Mouse (Mus musculus): ENCODE data around the gene Shbg. TPM values are rescaled to one million over a fixed set of nuclear protein-coding genes. Genes with fewer than 3 reads are reported as not detected.
"Not testable (repeated sequence)": the region's sequence is repeated elsewhere in the genome, so short reads cannot be mapped to it uniquely, and the experiment has no call there.

The Shbg gene
- polyA plus RNA-seq, 1 experiment from 2014 or later, result 0.82 TPM

DNA sequence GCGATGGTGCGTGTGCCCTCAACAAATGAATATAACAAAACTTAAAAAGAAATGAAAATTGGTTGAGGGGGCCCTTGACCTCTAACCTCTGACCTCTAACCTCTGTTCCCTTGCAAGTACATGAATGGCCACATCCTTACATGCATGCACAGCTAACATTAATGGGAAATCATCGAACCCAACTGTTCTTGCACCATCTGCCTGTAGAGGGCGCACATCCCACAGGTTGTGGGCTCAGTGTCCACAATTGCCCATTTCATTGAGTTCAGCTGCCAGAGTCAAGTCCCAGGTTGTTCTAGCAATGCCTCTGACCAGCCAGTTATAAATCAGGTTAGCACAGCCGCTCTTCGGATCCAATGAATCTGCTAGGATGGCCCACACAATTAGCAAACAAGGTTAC is 10.6 kb upstream of the Shbg start:
- no peaks in the 10 kb centered on the region for H3K36me3 ChIP-seq
- no peaks in the 10 kb centered on the region for H3K27me3 ChIP-seq (replicated peaks)
- H3K4me3 ChIP-seq, result no peak overlapping the region
- WGBS, result 37% methylated on average over 6 of the region's 6 CpGs
- no peak overlapping the region for H3K4me2 ChIP-seq
- no peak for ATAC-seq (ENCODE audit: insufficient number of reproducible peaks, low FRiP score)
- no peak overlapping the region for H3K9ac ChIP-seq
- no peak overlapping the region for H3K27ac ChIP-seq (ENCODE audit: poor library complexity, severe bottlenecking)
- 0 out of 2 replicates have a peak, but pooled peaks cover 3% of the 10 kb centered on the region for H3K4me1 ChIP-seq (replicated peaks)
- no peaks in the 10 kb centered on the region for H3K9me3 ChIP-seq (replicated peaks)

DNA sequence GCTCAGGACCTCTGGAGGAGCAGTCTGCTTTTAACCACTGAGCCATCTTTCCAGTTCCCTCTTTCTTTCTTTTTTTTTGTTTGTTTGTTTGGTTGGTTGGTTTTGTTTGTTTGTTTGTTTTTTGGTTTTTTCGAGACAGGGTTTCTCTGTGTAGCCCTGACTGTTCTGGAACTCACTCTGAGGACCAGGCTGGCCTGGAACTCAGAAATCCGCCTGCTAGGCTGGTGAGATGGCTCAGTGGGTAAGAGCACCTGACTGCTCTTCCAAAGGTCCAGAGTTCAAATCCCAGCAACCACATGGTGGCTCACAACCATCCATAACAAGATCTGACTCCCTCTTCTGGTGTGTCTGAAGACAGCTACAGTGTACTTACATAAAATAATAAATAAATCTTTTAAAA is 6.6 kb upstream of the Shbg start:
- H3K27me3 ChIP-seq (replicated peaks); H3K4me3 ChIP-seq; H3K4me2 ChIP-seq; H3K9ac ChIP-seq; ATAC-seq (ENCODE audit: insufficient number of reproducible peaks, low FRiP score); H3K9me3 ChIP-seq (replicated peaks); H3K36me3 ChIP-seq; H3K27ac ChIP-seq (ENCODE audit: poor library complexity, severe bottlenecking): not testable (repeated sequence)
- 77% methylated on average over 2 of the region's 2 CpGs for WGBS
- H3K4me1 ChIP-seq (replicated peaks), result peaks cover 15% of the 10 kb centered on the region

- H3K4me2 ChIP-seq, result peak overlapping the region; percentile 86
Observed at GRCm38 (mm10) chr11:69623006-69623405, 5.3 kb upstream of the Shbg start.

GRCm38 (mm10) chr11:69622406-69622805 is 4.7 kb upstream of the Shbg start:
- peak overlapping the region; percentile 86 for H3K4me2 ChIP-seq
- 0 out of 2 replicates have a peak, but pooled peaks cover 5% of the 10 kb centered on the region for H3K27me3 ChIP-seq (replicated peaks)
- peak overlapping the region; percentile 59; the same call in 1 of the 2 replicates for H3K27ac ChIP-seq (ENCODE audit: poor library complexity, severe bottlenecking)
- no peaks in the 10 kb centered on the region for H3K36me3 ChIP-seq
- peak overlapping the region; percentile 64 for H3K4me3 ChIP-seq
- peak overlapping the region; percentile 81 for H3K9ac ChIP-seq
- peaks cover 17% of the 10 kb centered on the region for H3K4me1 ChIP-seq (replicated peaks)
- WGBS, result 37% methylated on average over 6 of the region's 6 CpGs
- ATAC-seq (ENCODE audit: insufficient number of reproducible peaks, low FRiP score), result no peak; the same call in 1 of the 2 replicates
- no peaks in the 10 kb centered on the region for H3K9me3 ChIP-seq (replicated peaks)

More at GRCm38 (mm10) chr11:69623006-69623405, 5.3 kb upstream of the Shbg start:
- H3K36me3 ChIP-seq, result no peaks in the 10 kb centered on the region
- no peak overlapping the region for H3K9ac ChIP-seq
- no peak overlapping the region for H3K27ac ChIP-seq (ENCODE audit: poor library complexity, severe bottlenecking)
- no peaks in the 10 kb centered on the region for H3K27me3 ChIP-seq (replicated peaks)
- H3K9me3 ChIP-seq (replicated peaks), result no peaks in the 10 kb centered on the region
- no peak for ATAC-seq (ENCODE audit: insufficient number of reproducible peaks, low FRiP score)
- WGBS, result 78% methylated on average over 4 of the region's 4 CpGs
- H3K4me1 ChIP-seq (replicated peaks), result peaks cover 13% of the 10 kb centered on the region
- H3K4me3 ChIP-seq, result peak overlapping the region; percentile 64; the same call in 1 of the 2 replicates

DNA sequence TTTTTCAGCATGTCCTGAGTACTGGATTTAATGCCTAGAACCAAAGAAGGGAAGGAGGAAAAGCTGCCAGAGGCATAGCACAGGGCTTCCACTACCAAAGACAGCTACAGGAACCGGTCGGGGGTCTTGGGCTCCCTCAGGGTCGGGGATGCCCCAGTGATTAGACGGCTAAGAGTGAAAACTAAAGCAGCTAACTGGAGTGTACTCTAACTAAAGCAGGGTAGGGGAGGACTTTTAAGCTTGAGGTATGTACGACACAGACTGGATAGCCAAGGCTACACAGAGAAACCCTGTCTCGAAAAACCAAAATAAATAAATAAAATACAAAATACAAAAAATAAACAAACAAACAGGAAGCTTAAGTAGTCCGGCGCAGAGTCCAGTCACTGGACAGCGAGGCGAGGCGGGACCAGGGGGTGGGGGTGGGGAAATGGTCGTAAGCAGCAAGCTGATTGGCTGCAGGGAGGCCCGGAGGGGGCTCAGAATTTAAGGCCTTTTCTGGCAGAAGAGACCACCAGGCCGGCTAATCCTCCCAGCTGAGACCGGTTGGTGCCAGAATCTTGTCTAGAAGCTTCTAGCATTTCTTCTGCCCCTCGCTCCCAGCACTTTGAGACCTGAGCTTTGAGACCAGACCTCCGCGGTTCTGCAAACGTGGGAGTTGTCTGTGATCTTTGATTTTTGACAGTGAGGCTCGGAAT is 4.0 kb upstream of the Shbg start, which contains the start of gene Sat2:
Gene Sat2, plus strand, starts transcription at position 454 of the 698 bp plus-strand sequence.
- Histone ChIP-seq H3K36me3 (no peaks in the 10 kb centered on the region), H3K27me3 (replicated peaks) (0 out of 2 replicates have a peak, but pooled peaks cover 5% of the 10 kb centered on the region), H3K4me1 (replicated peaks) (peaks cover 17% of the 10 kb centered on the region), H3K4me3 (peak within 1 kb of the TSS; percentile 64), H3K27ac (ENCODE audit: poor library complexity, severe bottlenecking) (peak within 1 kb of the TSS; percentile 59; the same call in 1 of the 2 replicates), H3K9me3 (replicated peaks) (no peaks in the 10 kb centered on the region), H3K9ac (peak within 1 kb of the TSS; percentile 81), H3K4me2 (peak within 1 kb of the TSS; percentile 86)
- WGBS, result 2% methylated on average over 20 of the region's 20 CpGs
- ATAC-seq (ENCODE audit: insufficient number of reproducible peaks, low FRiP score), result peak; percentile 84

DNA sequence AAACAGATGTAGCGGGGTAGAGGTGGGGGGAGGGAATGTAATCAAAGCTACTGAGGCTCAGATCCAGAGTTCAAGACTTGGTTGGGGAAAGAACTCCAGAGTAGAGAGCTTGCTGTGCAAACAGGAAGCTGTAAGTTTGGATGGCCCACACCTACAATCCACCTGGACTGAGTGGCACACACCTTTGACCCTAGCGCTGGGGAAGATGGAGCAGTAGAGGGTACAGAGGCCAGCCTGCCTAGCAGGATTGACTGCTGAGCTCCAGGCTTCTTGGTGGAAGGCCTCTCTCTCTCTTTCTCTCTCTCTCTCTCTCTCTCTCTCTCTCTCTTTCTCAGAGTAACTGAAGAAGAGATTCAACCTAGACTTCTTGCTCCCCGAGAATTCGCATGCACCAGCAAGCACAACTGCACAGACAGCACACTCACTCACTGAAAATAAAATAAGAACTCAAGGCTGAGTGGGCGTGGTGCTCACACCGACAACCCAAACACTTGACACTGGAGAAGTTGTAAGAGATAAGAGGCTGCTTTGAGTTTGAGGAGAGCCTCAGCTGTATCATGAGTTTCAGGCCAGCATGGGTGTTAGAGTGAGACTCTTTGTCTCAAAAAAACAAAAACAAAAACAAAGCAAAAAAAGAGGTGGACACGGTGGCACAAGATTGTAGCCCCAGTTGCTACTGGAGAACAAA is 2.8 kb upstream of the Shbg start:
- WGBS, result 56% methylated on average over 7 of the region's 7 CpGs
- H3K36me3 ChIP-seq, result no peaks in the 10 kb centered on the region
- peak; percentile 43; the same call in 1 of the 2 replicates for ATAC-seq (ENCODE audit: insufficient number of reproducible peaks, low FRiP score)
- H3K27me3 ChIP-seq (replicated peaks), result 0 out of 2 replicates have a peak, but pooled peaks cover 9% of the 10 kb centered on the region
- H3K4me2 ChIP-seq, result no peak overlapping the region
- H3K27ac ChIP-seq (ENCODE audit: poor library complexity, severe bottlenecking), result no peak overlapping the region
- H3K4me3 ChIP-seq, result no peak overlapping the region
- H3K9me3 ChIP-seq (replicated peaks), result no peaks in the 10 kb centered on the region
- H3K4me1 ChIP-seq (replicated peaks), result peaks cover 17% of the 10 kb centered on the region
- no peak overlapping the region for H3K9ac ChIP-seq

GRCm38 (mm10) chr11:69616781-69617180 is 924 bp downstream of the Shbg start:
- Histone ChIP-seq H3K9ac (peak overlapping the region; percentile 38; the same call in 1 of the 2 replicates), H3K9me3 (replicated peaks) (no peaks in the 10 kb centered on the region), H3K36me3 (no peaks in the 10 kb centered on the region), H3K4me1 (replicated peaks) (peaks cover 18% of the 10 kb centered on the region), H3K27me3 (replicated peaks) (0 out of 2 replicates have a peak, but pooled peaks cover 11% of the 10 kb centered on the region), H3K4me3 (no peak overlapping the region), H3K27ac (ENCODE audit: poor library complexity, severe bottlenecking) (no peak overlapping the region), H3K4me2 (no peak overlapping the region)
- no peak for ATAC-seq (ENCODE audit: insufficient number of reproducible peaks, low FRiP score)
- 40% methylated on average over 10 of the region's 10 CpGs for WGBS

DNA sequence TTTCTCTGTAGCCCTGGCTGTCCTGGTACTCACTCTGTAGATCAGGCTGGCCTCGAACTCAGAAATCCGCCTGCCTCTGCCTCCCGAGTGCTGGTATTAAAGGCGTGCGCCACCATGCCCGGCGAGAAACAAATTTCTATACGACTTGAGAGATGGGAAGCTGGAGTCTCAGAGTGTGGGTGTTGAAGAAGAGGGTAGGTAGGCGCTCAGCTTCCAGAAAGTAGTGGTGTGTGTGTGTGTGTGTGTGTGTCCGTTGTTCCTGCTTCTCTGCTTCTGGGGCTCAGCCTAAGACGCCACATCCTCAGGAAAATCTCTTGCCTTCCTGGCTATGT is 3.5 kb downstream of the Shbg start:
- not testable (repeated sequence) for H3K27ac ChIP-seq (ENCODE audit: poor library complexity, severe bottlenecking); H3K36me3 ChIP-seq; H3K9me3 ChIP-seq (replicated peaks); H3K9ac ChIP-seq; ATAC-seq (ENCODE audit: insufficient number of reproducible peaks, low FRiP score)
- Histone ChIP-seq H3K4me1 (replicated peaks) (peaks cover 11% of the 10 kb centered on the region), H3K4me2 (peak overlapping the region; percentile 56), H3K27me3 (replicated peaks) (0 out of 2 replicates have a peak, but pooled peaks cover 11% of the 10 kb centered on the region), H3K4me3 (0 out of 2 replicates have a peak overlapping the region, but pooled peaks have one; percentile 14)
- WGBS, result 47% methylated on average over 11 of the region's 11 CpGs

GRCm38 (mm10) chr11:69613553-69614256 is 4.0 kb downstream of the Shbg start:
- peak; percentile 48; the same call in 1 of the 2 replicates for ATAC-seq (ENCODE audit: insufficient number of reproducible peaks, low FRiP score)
- peak overlapping the region; percentile 56 for H3K4me2 ChIP-seq
- no peak overlapping the region for H3K27ac ChIP-seq (ENCODE audit: poor library complexity, severe bottlenecking)
- peak overlapping the region; percentile 23; the same call in 1 of the 2 replicates for H3K9ac ChIP-seq
- no peaks in the 10 kb centered on the region for H3K36me3 ChIP-seq
- 10% methylated on average over 19 of the region's 19 CpGs for WGBS
- peak overlapping the region; percentile 14; the same call in 1 of the 2 replicates for H3K4me3 ChIP-seq
- H3K27me3 ChIP-seq (replicated peaks), result 0 out of 2 replicates have a peak, but pooled peaks cover 11% of the 10 kb centered on the region
- peaks cover 11% of the 10 kb centered on the region for H3K4me1 ChIP-seq (replicated peaks)
- no peaks in the 10 kb centered on the region for H3K9me3 ChIP-seq (replicated peaks)

GRCm38 (mm10) chr11:69610899-69611298 is 6.8 kb downstream of the Shbg start:
- Histone ChIP-seq H3K9me3 (replicated peaks) (no peaks in the 10 kb centered on the region), H3K36me3 (no peaks in the 10 kb centered on the region), H3K4me2 (no peak overlapping the region), H3K9ac (no peak overlapping the region), H3K4me1 (replicated peaks) (peaks cover 11% of the 10 kb centered on the region), H3K27ac (ENCODE audit: poor library complexity, severe bottlenecking) (no peak overlapping the region), H3K27me3 (replicated peaks) (0 out of 2 replicates have a peak, but pooled peaks cover 5% of the 10 kb centered on the region), H3K4me3 (no peak overlapping the region)
- no peak for ATAC-seq (ENCODE audit: insufficient number of reproducible peaks, low FRiP score)
- 44% methylated on average over 4 of the region's 4 CpGs for WGBS

Measured in heart, embryonic 12.5 days (tissue).